Mouse (Mus musculus): ENCODE measurements around the gene Xlr4a. TPM values are rescaled to one million over a fixed set of nuclear protein-coding genes. Genes with fewer than 3 reads are reported as not detected.
A peak's percentile ranks its signal among the peaks of the same experiment; 100 is the strongest.
"Not testable (repeated sequence)": the region's sequence is repeated elsewhere in the genome, so short reads cannot be mapped to it uniquely, and the experiment has no call there.

Gene Xlr4a
- 1 to 10 TPM in 1 of 2 experiments, not detected in 1; 1.0 TPM for total RNA-seq (2021)
- long read RNA-seq, experiment 1 = 0 reads
- long read RNA-seq, experiment 2 = 0 reads

GRCm38 (mm10) chrX:73082267-73083055 is at the start of gene Xlr4a:
Gene Xlr4a, minus strand, starts transcription at chrX:73082478.
- DNase-seq (ENCODE audit: extremely low spot score in 1 of 2, low spot score in 2 of 2); H3K4me3 ChIP-seq; H3K27ac ChIP-seq; intact Hi-C loops (cut with DNase I): not testable (repeated sequence)

- DNase-seq (ENCODE audit: extremely low spot score in 1 of 2, low spot score in 2 of 2); intact Hi-C loops (cut with DNase I); H3K4me3 ChIP-seq; H3K27ac ChIP-seq: not testable (repeated sequence)
Observed at GRCm38 (mm10) chrX:73122859-73123829, 40.9 kb upstream of the Xlr4a start.

GRCm38 (mm10) chrX:73116747-73117146 is 34.5 kb upstream of the Xlr4a start, which contains the start of gene Gm14685:
Gene Gm14685, plus strand, starts transcription at chrX:73117047.
- H3K27ac ChIP-seq; intact Hi-C loops (cut with DNase I); H3K4me3 ChIP-seq; DNase-seq (ENCODE audit: extremely low spot score in 1 of 2, low spot score in 2 of 2): not testable (repeated sequence)

GRCm38 (mm10) chrX:73096941-73097508 is 14.7 kb upstream of the Xlr4a start, which contains the start of gene Xlr3a:
Gene Xlr3a, minus strand, starts transcription at chrX:73097095.
- intact Hi-C loops (cut with DNase I); DNase-seq (ENCODE audit: extremely low spot score in 1 of 2, low spot score in 2 of 2): not testable (repeated sequence)

GRCm38 (mm10) chrX:73066765-73067312 is 15.4 kb downstream of the Xlr4a start:
- not testable (repeated sequence) for H3K4me3 ChIP-seq; DNase-seq (ENCODE audit: extremely low spot score in 1 of 2, low spot score in 2 of 2); H3K27ac ChIP-seq
- intact Hi-C loops (cut with DNase I) = loop anchor here (10.0 kb wide), 1 partner anchor 158 kb away; the partner anchor contains the start of gene F8a

More at GRCm38 (mm10) chrX:73096941-73097508, 14.7 kb upstream of the Xlr4a start, which contains the start of gene Xlr3a:
- H3K27ac ChIP-seq, H3K4me3 ChIP-seq: not testable (repeated sequence)

GRCm38 (mm10) chrX:73064415-73064793 is 17.9 kb downstream of the Xlr4a start, which contains the start of gene Pnma3:
Gene Pnma3, plus strand, starts transcription at chrX:73064787.
- no peak for DNase-seq (ENCODE audit: extremely low spot score in 1 of 2, low spot score in 2 of 2)
- intact Hi-C loops (cut with DNase I) = loop anchor here (10.0 kb wide), 1 partner anchor 160 kb away; the partner anchor contains the start of gene F8a
- H3K27ac ChIP-seq = peak within 1 kb of the TSS; percentile 64
- no peak for TF ChIP-seq CTCF (IDR thresholded peaks at IDR 0.05)
- peak within 1 kb of the TSS; percentile 53 for H3K4me3 ChIP-seq

GRCm38 (mm10) chrX:73063512-73064414 is 18.5 kb downstream of the Xlr4a start:
- DNase-seq (ENCODE audit: extremely low spot score in 1 of 2, low spot score in 2 of 2) = peak; percentile 19 to 24
- intact Hi-C loops (cut with DNase I) = loop anchor here (10.0 kb wide), 1 partner anchor 161 kb away; the partner anchor contains the start of gene F8a
- no peak for TF ChIP-seq CTCF (IDR thresholded peaks at IDR 0.05)
- H3K27ac ChIP-seq = peak overlapping the region; percentile 64
- peak overlapping the region; percentile 53 for H3K4me3 ChIP-seq

GRCm38 (mm10) chrX:73062323-73062722 is 20.0 kb downstream of the Xlr4a start:
- H3K27ac ChIP-seq = no peak overlapping the region
- H3K4me3 ChIP-seq = no peak overlapping the region
- no peak for DNase-seq (ENCODE audit: extremely low spot score in 1 of 2, low spot score in 2 of 2)
- no peak for TF ChIP-seq CTCF (IDR thresholded peaks at IDR 0.05)
- intact Hi-C loops (cut with DNase I) = loop anchor here (10.0 kb wide), 1 partner anchor 162 kb away; the partner anchor contains the start of gene F8a

GRCm38 (mm10) chrX:73061528-73061927 is 20.8 kb downstream of the Xlr4a start:
- intact Hi-C loops (cut with DNase I) = loop anchor here (10.0 kb wide), 1 partner anchor 163 kb away; the partner anchor contains the start of gene F8a
- no peak overlapping the region for H3K4me3 ChIP-seq
- no peak overlapping the region for H3K27ac ChIP-seq
- DNase-seq (ENCODE audit: extremely low spot score in 1 of 2, low spot score in 2 of 2) = no peak
- TF ChIP-seq CTCF (IDR thresholded peaks at IDR 0.05) = no peak
